Mouse (Mus musculus): ENCODE measurements around the gene Lrrc42.

GRCm38 (mm10) chr4:107232219-107232618, 21.1 kb downstream of the Lrrc42 start:
- TF ChIP-seq CTCF (IDR thresholded peaks at IDR 0.05 in 2 of 3, conservative IDR thresholded peaks at IDR 0.05 in 1 of 3; ENCODE audit: control insufficient read depth in 1 of 3, insufficient read depth in 1 of 3, low read depth in 2 of 3, low read length in 3 of 3, poor library complexity in 1 of 3, severe bottlenecking in 1 of 3): no peak
- TF ChIP-seq POLR2A (IDR thresholded peaks at IDR 0.05; ENCODE audit: control insufficient read depth in 1 of 2, insufficient read depth in 1 of 2, low read depth in 1 of 2, low read length in 2 of 2, poor library complexity in 1 of 2): no peak
- TF ChIP-seq POLR2AphosphoS2 (IDR thresholded peaks at IDR 0.05; ENCODE audit: low read length): no peak
- no peak for TF ChIP-seq NRF1 (IDR thresholded peaks at IDR 0.05; ENCODE audit: insufficient read depth, low read depth, low read length, poor library complexity, severe bottlenecking)
- TF ChIP-seq MAFK (IDR thresholded peaks at IDR 0.05; ENCODE audit: borderline replicate concordance, low read depth, low read length): no peak
- no peak for TF ChIP-seq ELF1 (IDR thresholded peaks at IDR 0.05; ENCODE audit: low read depth, low read length)
- no peak for TF ChIP-seq MAZ (IDR thresholded peaks at IDR 0.05; ENCODE audit: low read depth, low read length)
- TF ChIP-seq ZNF384 (IDR thresholded peaks at IDR 0.05; ENCODE audit: low read depth, low read length): no peak
- TF ChIP-seq JUND (IDR thresholded peaks at IDR 0.05; ENCODE audit: low read depth, low read length): no peak
- no peak for TF ChIP-seq HCFC1 (IDR thresholded peaks at IDR 0.05; ENCODE audit: low read depth, low read length)
- no peak for TF ChIP-seq CHD1 (IDR thresholded peaks at IDR 0.05; ENCODE audit: low read depth, low read length)

Measured in MEL (cell line).